Mouse (Mus musculus): ENCODE results near the gene Gabra4. TPM values are rescaled to one million over a fixed set of nuclear protein-coding genes. Genes with fewer than 3 reads are reported as not detected.
"Not testable (repeated sequence)": the region's sequence is repeated elsewhere in the genome, so short reads cannot be mapped to it uniquely, and the experiment has no call there.

Gene Gabra4
- polyA plus RNA-seq, 1 experiment from 2014 or later: 23.4 TPM

GRCm38 (mm10) chr5:71571646-71572237 lies 86.4 kb downstream of the Gabra4 start:
- no peak overlapping the region for H3K27ac ChIP-seq (ENCODE audit: low read length)
- H3K36me3 ChIP-seq (ENCODE audit: control insufficient read depth, insufficient read depth): no peaks in the 10 kb centered on the region
- H3K4me3 ChIP-seq (replicated peaks; ENCODE audit: low read length): no peak overlapping the region
- 77% methylated on average over 9 of the region's 9 CpGs for WGBS
- H3K4me1 ChIP-seq (replicated peaks; ENCODE audit: control insufficient read depth, insufficient read depth, low read length): peaks cover 3% of the 10 kb centered on the region; the same call in 1 of the 2 replicates
- no peak overlapping the region for H3K4me2 ChIP-seq (ENCODE audit: low read length)
- H3K9ac ChIP-seq (replicated peaks; ENCODE audit: low read depth, low read length): no peak overlapping the region
- no peak for ATAC-seq
- no peaks in the 10 kb centered on the region for H3K27me3 ChIP-seq (replicated peaks; ENCODE audit: control insufficient read depth, insufficient read depth, low read length)
- H3K9me3 ChIP-seq (ENCODE audit: control insufficient read depth, low read length): no peaks in the 10 kb centered on the region

GRCm38 (mm10) chr5:71548079-71548478 lies 110.0 kb downstream of the Gabra4 start, which contains the start of gene Cox7b2:
Cox7b2 (minus strand) TSS chr5:71548205.
- Histone ChIP-seq H3K9ac (replicated peaks; ENCODE audit: low read depth, low read length) (no peak within 1 kb of the TSS), H3K27ac (ENCODE audit: low read length) (no peak within 1 kb of the TSS), H3K36me3 (ENCODE audit: control insufficient read depth, insufficient read depth) (no peaks in the 10 kb centered on the region), H3K4me2 (ENCODE audit: low read length) (no peak within 1 kb of the TSS), H3K4me1 (replicated peaks; ENCODE audit: control insufficient read depth, insufficient read depth, low read length) (no peaks in the 10 kb centered on the region), H3K4me3 (replicated peaks; ENCODE audit: low read length) (no peak within 1 kb of the TSS), H3K9me3 (ENCODE audit: control insufficient read depth, low read length) (no peaks in the 10 kb centered on the region; the same call in 1 of the 2 replicates), H3K27me3 (replicated peaks; ENCODE audit: control insufficient read depth, insufficient read depth, low read length) (no peaks in the 10 kb centered on the region)
- ATAC-seq: no peak
- 92% methylated on average over 10 of the region's 10 CpGs for WGBS

DNA sequence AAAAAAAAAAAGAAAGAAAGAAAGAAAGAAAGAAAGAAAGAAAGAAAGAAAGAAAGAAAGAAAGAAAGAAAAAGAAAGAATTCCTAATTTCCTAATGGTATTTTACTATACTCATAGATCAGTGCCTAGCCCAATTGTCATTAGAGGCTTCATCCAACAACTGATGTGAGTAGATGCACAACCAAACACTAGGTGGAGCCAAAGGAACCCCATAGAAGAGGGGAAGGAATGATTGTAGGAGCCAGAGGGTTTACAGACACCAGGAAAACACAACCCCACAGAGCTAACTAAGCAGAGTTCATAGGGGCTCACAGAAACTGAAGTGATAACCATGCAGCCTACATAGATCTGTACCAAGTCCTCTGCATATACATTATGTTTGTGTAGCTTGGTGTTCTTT lies 112.6 kb downstream of the Gabra4 start:
- H3K27ac ChIP-seq (ENCODE audit: low read length): no peak overlapping the region
- no peak overlapping the region for H3K9ac ChIP-seq (replicated peaks; ENCODE audit: low read depth, low read length)
- H3K9me3 ChIP-seq (ENCODE audit: control insufficient read depth, low read length): no peaks in the 10 kb centered on the region; the same call in 1 of the 2 replicates
- H3K4me3 ChIP-seq (replicated peaks; ENCODE audit: low read length): no peak overlapping the region
- no peak for ATAC-seq
- H3K4me1 ChIP-seq (replicated peaks; ENCODE audit: control insufficient read depth, insufficient read depth, low read length): no peaks in the 10 kb centered on the region
- no peaks in the 10 kb centered on the region for H3K36me3 ChIP-seq (ENCODE audit: control insufficient read depth, insufficient read depth)
- no peaks in the 10 kb centered on the region for H3K27me3 ChIP-seq (replicated peaks; ENCODE audit: control insufficient read depth, insufficient read depth, low read length)
- H3K4me2 ChIP-seq (ENCODE audit: low read length): no peak overlapping the region

DNA sequence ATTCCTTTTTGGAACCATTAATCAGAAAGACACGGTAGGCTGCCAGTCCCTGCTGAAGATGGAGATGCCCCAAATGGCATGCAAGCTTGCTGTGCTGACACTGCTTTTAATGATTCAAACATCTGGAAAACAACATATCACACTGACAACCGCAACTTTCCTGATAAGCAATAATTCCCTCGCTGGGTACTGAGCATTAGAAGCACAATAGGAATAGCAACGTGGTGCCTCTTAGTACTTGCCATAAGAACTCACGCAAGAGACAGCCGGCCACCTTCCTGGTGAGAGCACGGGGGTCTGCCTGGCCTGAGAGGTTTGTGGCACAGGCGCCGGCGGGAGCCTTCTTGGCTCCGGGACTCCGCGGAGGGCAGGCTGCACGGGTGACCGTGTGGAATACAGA lies 132.6 kb downstream of the Gabra4 start:
- not testable (repeated sequence) for H3K27ac ChIP-seq (ENCODE audit: low read length)

More for the DNA sequence above, 132.6 kb downstream of the Gabra4 start:
- not testable (repeated sequence) for ATAC-seq; H3K4me1 ChIP-seq (replicated peaks; ENCODE audit: control insufficient read depth, insufficient read depth, low read length); H3K36me3 ChIP-seq (ENCODE audit: control insufficient read depth, insufficient read depth); H3K9me3 ChIP-seq (ENCODE audit: control insufficient read depth, low read length); H3K9ac ChIP-seq (replicated peaks; ENCODE audit: low read depth, low read length); H3K4me3 ChIP-seq (replicated peaks; ENCODE audit: low read length); H3K27me3 ChIP-seq (replicated peaks; ENCODE audit: control insufficient read depth, insufficient read depth, low read length); H3K4me2 ChIP-seq (ENCODE audit: low read length)
- 81% methylated on average over 7 of the region's 15 CpGs for WGBS

Other genes starting within 250 kb of the Gabra4 start
- gene Cox7b2, start 110.1 kb downstream of the Gabra4 start, polyA plus RNA-seq (2015; fragmentation: Nextera tagmentation; extraction: Ambion mirVana): 0.72 TPM in 1 of 2 replicates, not detected in the other
- 19.1 and 24.8 TPM in 2 replicates for gene Gabrb1, start 195 bp downstream of the Gabra4 start, polyA plus RNA-seq (2015; fragmentation: Nextera tagmentation; extraction: Ambion mirVana)

Measured in forebrain, embryonic 16.5 days (tissue).